Mouse (Mus musculus) olfactory bulb, adult 2 months (tissue): ENCODE results near the gene Caprin1.

Experiments
- CTCF ChIP-seq: fragments of 200-500 bp; IDR thresholded peaks from 2 replicates; pipeline ENCODE4 v1.5.1; 2012; ENCODE audit warnings: low read depth, mild to moderate bottlenecking, low read length, moderate library complexity; ENCODE audit not compliant: insufficient read depth
- POLR2A ChIP-seq: fragments of 200-500 bp; IDR thresholded peaks from 2 replicates; pipeline ENCODE4 v1.6.1; 2012; ENCODE audit warnings: mild to moderate bottlenecking, low read depth, low read length, moderate library complexity; ENCODE audit not compliant: insufficient read depth

DNA sequence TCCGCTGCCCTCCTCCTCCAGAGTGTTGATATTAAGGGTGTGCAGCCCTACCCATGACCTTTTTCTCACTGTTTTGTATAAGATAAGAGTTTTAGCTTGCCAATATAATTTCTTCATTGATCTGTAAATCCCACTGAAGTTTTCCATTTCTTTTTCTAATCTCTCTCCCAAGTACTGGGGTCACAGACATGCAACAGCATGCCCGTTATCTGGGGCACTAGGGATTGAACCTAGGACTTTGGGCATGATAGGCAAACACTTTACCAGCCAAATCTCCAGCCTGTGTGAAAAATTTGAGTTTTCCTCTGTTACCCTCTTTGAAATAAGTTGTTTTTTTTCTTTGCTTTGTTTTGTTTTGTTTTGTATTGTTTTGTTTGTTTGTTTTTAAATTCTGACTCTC is 46.6 kb upstream of the Caprin1 start:
- no peak for TF ChIP-seq POLR2A
- no peak for TF ChIP-seq CTCF
